Mouse (Mus musculus) MEL (cell line): ENCODE data around the gene Frmd5. TPM values are rescaled to one million over a fixed set of nuclear protein-coding genes. Genes with fewer than 3 reads are reported as not detected.

ENCODE experiments used
- DNase-seq: peaks from one replicate; pipeline ENCODE4 v3.0.0; 2011; ENCODE audit warnings: low read depth, low spot score
- H3K27ac ChIP-seq: 2 replicates; pipeline ENCODE4 v1.5.1; 2012; ENCODE audit warnings: low read depth, mild to moderate bottlenecking, control low read depth, low read length, moderate library complexity; ENCODE audit not compliant: control insufficient read depth
- H3K27me3 ChIP-seq, 2 experiments: fragments of 150-350 bp in 1 of 2; sonication (generic) in 1 of 2; 2 replicates each; pipeline ENCODE4 v1.6.1; 2012; ENCODE audit warnings: low read length in 2 of 2, mild to moderate bottlenecking in 2 of 2, improper control_type of control experiment in 1 of 2, moderate library complexity in 1 of 2; ENCODE audit not compliant: insufficient read depth in 2 of 2, control insufficient read depth in 1 of 2
- H3K36me3 ChIP-seq, 2 experiments: 2 replicates each; pipeline ENCODE4 v1.6.1; 2012 to 2014; ENCODE audit warnings: low read length in 2 of 2, improper control_type of control experiment in 1 of 2, inconsistent platforms in 1 of 2, mild to moderate bottlenecking in 1 of 2; ENCODE audit not compliant: insufficient read depth in 2 of 2, control insufficient read depth in 1 of 2
- H3K4me1 ChIP-seq, 2 experiments: fragments of 150-350 bp in 1 of 2; sonication (generic) in 1 of 2; 2 replicates each; pipeline ENCODE4 v1.6.1; 2012; ENCODE audit warnings: low read length in 2 of 2, improper control_type of control experiment in 1 of 2, mild to moderate bottlenecking in 1 of 2; ENCODE audit not compliant: insufficient read depth in 2 of 2, control insufficient read depth in 1 of 2
- H3K4me3 ChIP-seq, 2 experiments: fragments of 150-350 bp in 1 of 2; sonication (generic) in 1 of 2; 2 replicates each; pipeline ENCODE4 v1.5.1; 2012; ENCODE audit warnings: low read depth in 2 of 2, low read length in 2 of 2, mild to moderate bottlenecking in 2 of 2, moderate library complexity in 2 of 2, control low read depth in 1 of 2, improper control_type of control experiment in 1 of 2; ENCODE audit not compliant: control insufficient read depth in 1 of 2, insufficient read depth in 1 of 2
- H3K79me2 ChIP-seq: 2 replicates; pipeline ENCODE4 v1.6.1; 2012; ENCODE audit warnings: mild to moderate bottlenecking, low read length, moderate library complexity; ENCODE audit not compliant: control insufficient read depth, poor library complexity, insufficient read depth
- H3K9ac ChIP-seq: 2 replicates; pipeline ENCODE4 v1.6.1; 2012; ENCODE audit warnings: low read depth, mild to moderate bottlenecking, control low read depth, low read length, moderate library complexity; ENCODE audit not compliant: control insufficient read depth, poor library complexity, severe bottlenecking
- H3K9me3 ChIP-seq: fragments of 150-350 bp; sonication (generic); replicated peaks from 2 replicates; pipeline ENCODE4 v1.6.1; 2012; ENCODE audit warnings: mild to moderate bottlenecking, low read length, improper control_type of control experiment, moderate library complexity; ENCODE audit not compliant: insufficient read depth
- CHD2 ChIP-seq: IDR thresholded peaks from 2 replicates; pipeline ENCODE4 v1.6.1; 2011; ENCODE audit warnings: low read length, improper control_type of control experiment
- CTCF ChIP-seq, 3 experiments: IDR thresholded peaks in 2 of 3; conservative IDR thresholded peaks in 1 of 3; 2 replicates each; pipeline ENCODE4 v1.5.1; 2011 to 2012; ENCODE audit warnings: low read length in 3 of 3, low read depth in 2 of 3, mild to moderate bottlenecking in 2 of 3, improper control_type of control experiment in 1 of 3, inconsistent platforms in 1 of 3, mixed read lengths in 1 of 3, moderate library complexity in 1 of 3; ENCODE audit not compliant: control insufficient read depth in 1 of 3, insufficient read depth in 1 of 3, poor library complexity in 1 of 3, severe bottlenecking in 1 of 3
- E2F4 ChIP-seq: IDR thresholded peaks from 2 replicates; pipeline ENCODE4 v1.6.1; 2011; ENCODE audit warnings: low read depth, low read length, improper control_type of control experiment, borderline replicate concordance
- ELF1 ChIP-seq: IDR thresholded peaks from 2 replicates; pipeline ENCODE4 v1.6.1; 2014; ENCODE audit warnings: low read depth, mild to moderate bottlenecking, inconsistent platforms, low read length, improper control_type of control experiment, moderate library complexity
- GABPA ChIP-seq: IDR thresholded peaks from 2 replicates; pipeline ENCODE4 v1.6.1; 2012; ENCODE audit warnings: low read depth, mild to moderate bottlenecking, inconsistent platforms, low read length, improper control_type of control experiment, moderate library complexity
- GATA1 ChIP-seq: IDR thresholded peaks from 2 replicates; pipeline ENCODE4 v1.6.1; 2011; ENCODE audit warnings: low read depth, low read length, improper control_type of control experiment
- MAZ ChIP-seq: IDR thresholded peaks from 2 replicates; pipeline ENCODE4 v1.6.1; 2012; ENCODE audit warnings: low read depth, mild to moderate bottlenecking, inconsistent platforms, low read length, improper control_type of control experiment
- MEF2A ChIP-seq: IDR thresholded peaks from 2 replicates; pipeline ENCODE4 v1.6.1; 2014; ENCODE audit warnings: low read depth, mild to moderate bottlenecking, inconsistent platforms, low read length, improper control_type of control experiment; ENCODE audit not compliant: poor library complexity, insufficient replicate concordance, severe bottlenecking; ENCODE audit errors: extremely low read depth
- MXI1 ChIP-seq: IDR thresholded peaks from 2 replicates; pipeline ENCODE4 v1.6.1; 2011; ENCODE audit warnings: mild to moderate bottlenecking, low read depth, low read length, improper control_type of control experiment
- MYB ChIP-seq: IDR thresholded peaks from 2 replicates; pipeline ENCODE4 v1.6.1; 2011; ENCODE audit warnings: mild to moderate bottlenecking, low read depth, low read length, improper control_type of control experiment
- NELFE ChIP-seq: IDR thresholded peaks from 2 replicates; pipeline ENCODE4 v1.6.1; 2011; ENCODE audit warnings: low read depth, low read length, improper control_type of control experiment
- NRF1 ChIP-seq: IDR thresholded peaks from 2 replicates; pipeline ENCODE4 v1.6.1; 2014; ENCODE audit warnings: low read depth, mild to moderate bottlenecking, inconsistent platforms, low read length, improper control_type of control experiment, moderate library complexity; ENCODE audit not compliant: poor library complexity, insufficient read depth, severe bottlenecking
- POLR2A ChIP-seq, 2 experiments: IDR thresholded peaks; 2 replicates each; pipeline ENCODE4 v1.6.1; 2011 to 2012; ENCODE audit warnings: low read length in 2 of 2, mild to moderate bottlenecking in 2 of 2, control low read depth in 1 of 2, improper control_type of control experiment in 1 of 2, low read depth in 1 of 2, moderate library complexity in 1 of 2; ENCODE audit not compliant: control insufficient read depth in 1 of 2, insufficient read depth in 1 of 2, poor library complexity in 1 of 2
- POLR2AphosphoS5 ChIP-seq: IDR thresholded peaks from 2 replicates; pipeline ENCODE4 v1.6.1; 2012; ENCODE audit warnings: low read depth, borderline replicate concordance, mild to moderate bottlenecking, inconsistent platforms, low read length, moderate library complexity, mixed read lengths
- RAD21 ChIP-seq: IDR thresholded peaks from 2 replicates; pipeline ENCODE4 v1.6.1; 2011; ENCODE audit warnings: mild to moderate bottlenecking, low read depth, low read length, improper control_type of control experiment
- TBP ChIP-seq: IDR thresholded peaks from 2 replicates; pipeline ENCODE4 v1.8.0; 2011; ENCODE audit warnings: low read depth, low read length, improper control_type of control experiment
- USF1 ChIP-seq: IDR thresholded peaks from 2 replicates; pipeline ENCODE4 v1.6.1; 2014; ENCODE audit warnings: low read depth, mild to moderate bottlenecking, inconsistent platforms, low read length, improper control_type of control experiment, moderate library complexity
- USF2 ChIP-seq, 2 experiments: IDR thresholded peaks; 2 replicates each; pipeline ENCODE4 v1.6.1; 2011 to 2012; ENCODE audit warnings: improper control_type of control experiment in 2 of 2, low read length in 2 of 2, borderline replicate concordance in 1 of 2, inconsistent platforms in 1 of 2, low read depth in 1 of 2, mild to moderate bottlenecking in 1 of 2; ENCODE audit not compliant: insufficient read depth in 1 of 2
- ZC3H11A ChIP-seq: IDR thresholded peaks from 2 replicates; pipeline ENCODE4 v1.6.1; 2012; ENCODE audit warnings: low read depth, mild to moderate bottlenecking, inconsistent platforms, low read length, improper control_type of control experiment
- ZMIZ1 ChIP-seq: IDR thresholded peaks from 2 replicates; pipeline ENCODE4 v1.6.1; 2012; ENCODE audit warnings: low read depth, mild to moderate bottlenecking, inconsistent platforms, low read length, improper control_type of control experiment, moderate library complexity
- polyA plus RNA-seq, 2 experiments: library from polyadenylated mRNA; stranded (reverse) in 1 of 2; unstranded in 1 of 2; fragments of >175 nt in 1 of 2; fragments of >200 nt in 1 of 2; gene quantifications; 2 replicates each; pipeline versions ENCODE4 v1.2.1 to v1.2.4; 2012; ENCODE audit warnings: low replicate concordance in 2 of 2, low read depth in 1 of 2; ENCODE audit not compliant: insufficient read length in 2 of 2, insufficient read depth in 1 of 2, missing spikeins in 1 of 2
- total RNA-seq: library from RNA; depleted of rRNA; stranded (reverse); fragments of 300-350 nt; gene quantifications from 2 replicates; pipeline ENCODE4 v1.2.3, GENCODE M21; 2012

Gene Frmd5
- total and polyA plus RNA-seq, 3 experiments: 0.04 to 0.15 TPM; not detected in 1

GRCm38 (mm10) chr2:121584705-121585104, 222.2 kb downstream of the Frmd5 start:
- no peak for TF ChIP-seq MEF2A
- no peak for TF ChIP-seq RAD21
- no peak for TF ChIP-seq NELFE
- TF ChIP-seq CHD2: no peak
- TF ChIP-seq POLR2A (IDR thresholded peaks at IDR 0.05; ENCODE audit: control insufficient read depth in 1 of 2, insufficient read depth in 1 of 2, low read depth in 1 of 2, low read length in 2 of 2, poor library complexity in 1 of 2): no peak
- no peak for TF ChIP-seq TBP
- no peak for TF ChIP-seq CTCF (IDR thresholded peaks at IDR 0.05 in 2 of 3, conservative IDR thresholded peaks at IDR 0.05 in 1 of 3; ENCODE audit: control insufficient read depth in 1 of 3, insufficient read depth in 1 of 3, low read depth in 2 of 3, low read length in 3 of 3, poor library complexity in 1 of 3, severe bottlenecking in 1 of 3)
- TF ChIP-seq ELF1: no peak
- no peak for TF ChIP-seq ZMIZ1
- TF ChIP-seq GABPA: no peak
- no peak for TF ChIP-seq POLR2AphosphoS5
- TF ChIP-seq USF1: no peak
- no peak for TF ChIP-seq MAZ
- TF ChIP-seq NRF1: no peak
- no peak overlapping the region for H3K27ac ChIP-seq
- no peaks in the 10 kb centered on the region for H3K9me3 ChIP-seq
- H3K27me3 ChIP-seq: peaks cover 0 to 3% of the 10 kb centered on the region in 2 experiments; a peak in 2 of 4 replicates
- DNase-seq: no peak
- H3K9ac ChIP-seq: no peak overlapping the region
- peaks cover 0 to 17% of the 10 kb centered on the region in 2 experiments; a peak in 2 of 4 replicates for H3K36me3 ChIP-seq
- H3K4me3 ChIP-seq: no peak overlapping the region
- H3K79me2 ChIP-seq: no peaks in the 10 kb centered on the region
- peaks cover 7 to 25% of the 10 kb centered on the region in 2 experiments for H3K4me1 ChIP-seq

- no peak overlapping the region for H3K27ac ChIP-seq
- no peaks in the 10 kb centered on the region for H3K79me2 ChIP-seq
- H3K4me1 ChIP-seq: peaks cover 7 to 25% of the 10 kb centered on the region in 2 experiments
- H3K27me3 ChIP-seq: peaks cover 0 to 3% of the 10 kb centered on the region in 2 experiments; a peak in 2 of 4 replicates
- H3K9me3 ChIP-seq: no peaks in the 10 kb centered on the region
- H3K36me3 ChIP-seq: peaks cover 0 to 17% of the 10 kb centered on the region in 2 experiments; a peak in 2 of 4 replicates
- H3K4me3 ChIP-seq: no peak overlapping the region
- no peak for DNase-seq
- H3K9ac ChIP-seq: no peak overlapping the region
- TF ChIP-seq USF2 (IDR thresholded peaks at IDR 0.05; ENCODE audit: borderline replicate concordance in 1 of 2, insufficient read depth in 1 of 2, low read depth in 1 of 2, low read length in 2 of 2): no peak
- TF ChIP-seq E2F4: no peak
- no peak for TF ChIP-seq TBP
- no peak for TF ChIP-seq GATA1
- TF ChIP-seq MYB: no peak
- no peak for TF ChIP-seq MXI1
- TF ChIP-seq MAZ: no peak
- no peak for TF ChIP-seq ZC3H11A
- no peak for TF ChIP-seq POLR2A (IDR thresholded peaks at IDR 0.05; ENCODE audit: control insufficient read depth in 1 of 2, insufficient read depth in 1 of 2, low read depth in 1 of 2, low read length in 2 of 2, poor library complexity in 1 of 2)
Measured at GRCm38 (mm10) chr2:121583468-121584116, 223.3 kb downstream of the Frmd5 start.
